Mouse (Mus musculus) adrenal gland, postnatal 36 days (tissue): ENCODE results near the gene Ramp1. TPM values are rescaled to one million over a fixed set of nuclear protein-coding genes. Genes with fewer than 3 reads are reported as not detected.

Experiments
- DNase-seq, 2 experiments: peaks; one replicate each; pipeline ENCODE4 v3.0.0; 2021; ENCODE audit warnings: mixed read lengths in 1 of 2
- total RNA-seq, 2 experiments: library from RNA; stranded (reverse); gene quantifications; 2 replicates each; pipeline ENCODE4 v1.2.3; 2021

The Ramp1 gene
- total RNA-seq, 2 experiments from 2014 or later: 6.1 to 6.3 TPM

DNA sequence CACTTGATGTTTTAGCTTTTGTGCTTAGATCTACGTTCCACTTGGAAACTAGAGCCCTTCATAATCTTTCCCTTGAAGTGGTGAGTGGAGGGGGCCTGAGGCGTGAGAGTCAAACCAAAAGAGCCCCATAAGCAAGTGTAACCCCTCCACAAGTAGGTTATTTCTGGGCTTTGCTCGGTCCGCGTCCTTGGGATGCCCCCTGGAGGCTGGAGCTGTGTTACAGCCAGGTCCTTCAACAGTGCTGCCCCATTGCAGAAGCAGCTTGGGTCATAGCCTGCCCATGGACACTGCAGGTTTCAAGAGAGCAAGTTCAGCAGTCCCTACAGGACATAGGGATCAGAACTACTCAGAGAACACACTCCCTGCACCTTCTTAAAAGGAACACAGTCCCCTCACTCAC lies 59.5 kb downstream of the Ramp1 start:
- DNase-seq: peak; percentile 62 to 73

DNA sequence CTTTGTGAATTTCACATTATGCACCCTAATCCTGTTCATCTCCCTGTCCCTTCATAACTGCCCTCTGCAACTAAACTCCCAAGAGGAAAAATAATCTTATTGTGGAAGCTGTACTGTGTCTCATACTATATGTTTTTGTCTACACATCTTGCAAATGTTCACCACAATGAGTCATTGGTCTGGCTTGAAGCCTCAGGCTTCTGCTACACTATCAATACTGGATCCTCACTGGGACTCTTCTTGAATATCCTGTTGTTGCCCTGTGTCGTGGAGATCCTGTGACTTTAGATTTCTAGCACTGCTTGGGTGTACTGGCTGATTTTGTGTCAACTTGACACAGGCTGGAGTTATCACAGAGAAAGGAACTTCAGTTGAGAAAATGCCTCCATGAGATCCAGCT lies 60.2 kb downstream of the Ramp1 start:
- no peak for DNase-seq

DNA sequence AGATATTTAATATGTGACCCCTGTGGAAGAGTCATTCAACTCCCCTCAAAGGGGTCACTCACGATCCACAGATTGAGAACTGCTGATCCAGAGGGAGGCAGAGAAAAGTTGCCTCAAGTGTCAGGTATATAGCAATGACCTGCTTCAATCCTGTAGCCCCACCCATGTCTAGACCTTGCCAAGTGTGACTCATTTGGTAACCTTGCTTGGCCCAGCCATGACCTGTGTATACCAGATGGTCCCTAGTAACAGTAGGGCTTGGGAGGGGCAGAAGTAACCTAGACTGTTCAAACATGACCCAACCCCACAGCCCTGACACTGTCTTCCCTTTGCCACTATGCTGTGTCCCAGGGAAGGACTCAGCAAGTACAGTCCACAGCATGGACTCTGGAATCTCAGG lies 61.1 kb downstream of the Ramp1 start:
- peak; percentile 63 to 72 for DNase-seq

DNA sequence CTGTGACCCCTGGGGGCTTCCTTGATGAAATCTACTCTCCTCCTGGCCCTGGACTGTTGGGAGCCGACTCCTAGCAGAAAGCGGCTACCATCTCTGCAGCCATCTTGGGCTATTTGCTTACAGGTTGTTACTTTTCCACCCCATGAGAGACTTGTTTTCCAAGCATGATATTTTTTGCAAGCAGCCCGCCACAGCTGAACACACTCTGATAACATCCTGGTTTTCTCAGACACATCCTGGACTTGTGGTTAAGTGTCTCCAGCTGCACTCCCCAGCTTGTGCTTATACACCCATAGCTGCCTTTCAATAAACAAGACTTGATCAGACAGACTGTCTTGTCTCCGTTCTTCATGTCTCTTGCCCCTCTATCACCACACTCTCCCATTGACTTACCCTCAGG lies 61.6 kb downstream of the Ramp1 start:
- no peak for DNase-seq

DNA sequence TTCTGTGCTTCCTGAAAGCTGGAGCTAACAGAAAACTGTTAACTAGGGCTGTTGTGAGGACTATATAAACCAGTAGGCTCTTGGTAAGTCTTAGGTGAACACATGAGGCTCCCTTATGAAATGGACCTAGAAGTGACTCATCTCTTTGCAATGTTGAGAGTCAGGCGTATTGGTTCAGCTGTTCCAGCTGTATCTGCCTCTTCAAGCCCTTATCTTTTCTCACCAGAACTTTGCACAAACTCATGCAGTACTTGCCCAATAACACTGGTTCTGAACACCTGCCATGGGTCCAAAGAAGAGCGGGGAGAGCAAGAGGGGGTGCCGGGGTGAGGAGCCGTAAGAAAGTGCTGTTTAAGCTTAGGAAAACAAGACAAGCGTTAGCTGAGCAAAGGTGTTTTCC lies 68.6 kb downstream of the Ramp1 start:
- no peak for DNase-seq

DNA sequence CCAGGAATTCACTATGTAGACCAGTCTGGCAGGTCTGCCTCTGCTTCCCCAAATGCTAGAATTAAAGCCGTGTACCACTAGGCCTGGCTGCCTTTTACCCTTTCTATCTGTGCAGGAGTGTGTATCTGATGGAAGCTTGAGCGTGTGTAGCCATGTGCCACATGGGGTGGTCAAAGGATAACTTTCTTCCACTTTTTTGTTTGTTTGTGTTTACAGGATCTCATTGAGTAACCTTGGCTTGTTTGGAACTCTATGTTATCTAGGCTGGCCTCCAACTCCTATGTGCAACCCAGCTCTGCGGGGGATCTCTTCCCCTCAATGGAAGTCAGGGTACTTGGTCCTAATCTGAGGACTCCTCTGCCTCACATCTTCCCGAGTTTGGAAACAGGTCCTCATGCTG lies 69.3 kb downstream of the Ramp1 start:
- DNase-seq: no peak

DNA sequence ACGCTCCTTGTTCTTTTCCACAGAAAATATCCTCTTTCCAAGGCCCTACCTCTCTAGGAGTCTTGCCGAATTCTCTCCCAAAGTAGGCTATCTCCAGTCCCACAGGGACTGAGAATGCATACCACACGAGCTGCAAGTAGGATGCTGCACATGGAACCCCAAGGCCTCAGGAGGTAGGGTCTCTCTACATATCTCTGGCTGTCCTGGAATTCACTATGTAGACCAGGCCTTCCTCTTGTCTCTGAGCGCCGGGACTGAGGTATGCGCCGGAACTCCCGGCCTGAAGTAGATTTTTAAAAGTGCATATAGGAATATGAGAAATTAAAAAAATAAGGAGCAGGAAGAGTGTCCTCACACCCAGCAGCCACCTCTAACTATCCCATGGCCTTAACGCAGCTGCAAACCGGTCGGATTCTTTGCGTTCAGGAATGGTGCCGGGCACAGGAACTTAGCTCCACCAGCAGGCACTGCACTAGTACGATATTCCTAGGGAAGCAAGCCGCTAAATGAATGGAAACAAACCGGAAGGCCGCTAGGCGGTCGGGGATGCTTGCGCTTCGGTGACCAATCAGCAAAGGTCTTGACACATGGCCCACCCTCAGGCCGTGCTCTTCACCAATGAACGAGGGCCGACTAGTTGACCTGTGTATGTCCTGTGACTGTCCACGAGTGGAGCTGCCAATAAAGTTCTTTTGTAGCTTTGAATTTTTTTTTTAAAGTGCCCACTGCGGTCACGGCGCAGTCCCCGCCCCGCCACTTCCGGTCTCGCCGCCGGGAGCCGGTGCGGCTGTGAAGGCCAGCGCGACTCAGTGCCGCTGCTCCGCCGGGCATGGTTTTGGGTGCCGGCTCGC lies 70.2 kb downstream of the Ramp1 start, which contains the start of gene Ube2f:
Gene Ube2f, plus strand, starts transcription at position 741 of the 851 bp plus-strand sequence.
- DNase-seq: peak; percentile 92 to 96

DNA sequence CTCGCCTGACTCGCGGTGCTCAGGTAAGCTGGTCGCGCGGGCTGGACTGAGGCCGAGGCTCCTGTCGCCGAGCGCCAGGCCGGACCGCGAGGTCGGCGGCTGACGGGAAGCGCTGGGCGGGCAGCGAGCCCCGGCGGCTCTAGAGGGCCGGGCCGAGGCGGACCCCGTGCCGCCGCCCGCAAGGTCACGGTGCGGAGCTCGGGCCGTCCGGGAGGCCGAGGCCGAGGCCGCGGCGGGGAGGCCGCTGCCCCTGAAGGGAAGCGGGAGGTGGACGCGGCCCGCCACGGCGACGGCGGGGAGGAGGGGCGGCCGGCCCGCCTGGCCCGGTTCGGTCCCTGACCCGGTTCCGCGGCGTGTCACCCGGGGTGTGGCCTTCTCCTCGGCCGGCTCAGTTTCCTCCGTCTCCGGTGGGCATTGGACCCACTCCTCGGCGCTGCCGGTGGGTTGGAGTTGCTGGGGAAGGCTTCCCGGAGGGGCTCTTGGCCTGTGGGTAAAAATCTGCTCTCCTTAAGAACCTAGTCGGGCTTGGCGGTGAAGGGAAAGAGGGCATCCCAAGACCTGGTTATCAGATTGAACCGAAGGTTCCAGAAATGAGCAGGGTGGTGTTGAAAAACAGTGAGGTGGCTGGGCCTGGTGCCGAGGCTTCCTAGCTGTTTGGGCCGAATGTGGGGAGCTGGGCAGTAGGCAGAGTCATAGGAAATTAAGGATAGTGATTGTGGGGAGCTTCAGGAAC lies 71.0 kb downstream of the Ramp1 start:
- peak; percentile 56 to 62 for DNase-seq

DNA sequence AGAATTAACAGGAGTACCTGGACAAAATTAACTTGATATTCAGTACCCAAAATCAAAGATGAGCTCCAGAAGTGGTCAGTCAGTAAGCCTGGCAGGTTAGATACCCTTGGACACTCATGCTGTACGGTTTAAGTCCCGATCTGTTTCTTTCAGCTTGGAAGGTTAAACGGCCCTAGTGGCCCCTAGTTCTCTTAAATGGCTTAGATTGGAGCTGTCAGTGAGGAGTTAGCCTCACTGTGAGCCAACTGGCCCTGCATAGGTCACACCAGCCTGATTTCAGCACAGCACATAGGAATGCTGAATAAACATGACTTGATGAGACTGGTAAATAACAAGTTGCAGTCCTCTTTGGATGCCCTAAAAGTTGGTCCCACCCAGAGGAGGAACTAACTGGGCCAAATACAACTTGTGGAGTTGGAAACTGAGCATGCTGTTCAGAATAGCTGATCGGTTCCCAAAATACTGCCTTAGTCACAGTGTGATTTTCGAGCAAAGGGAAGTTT lies 71.6 kb downstream of the Ramp1 start:
- DNase-seq: no peak

DNA sequence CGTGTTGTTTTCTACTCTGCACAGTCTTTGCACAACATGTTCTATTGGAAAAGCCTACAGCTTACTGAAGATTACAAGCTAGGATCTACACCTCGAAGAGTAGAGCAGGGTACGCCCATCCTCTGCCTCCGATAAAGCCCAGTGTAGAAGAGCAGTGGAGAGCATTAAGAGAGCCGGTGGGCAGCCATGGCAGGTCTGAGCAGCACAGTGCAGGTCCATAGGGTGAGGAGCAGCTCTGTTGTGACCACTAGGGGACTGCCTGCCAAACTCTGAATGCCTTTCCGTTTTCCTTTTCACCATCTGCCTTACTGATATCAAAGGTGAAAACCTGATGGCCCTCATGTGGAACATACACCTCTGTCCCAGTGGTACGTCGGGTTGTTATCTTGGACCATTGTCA lies 72.3 kb downstream of the Ramp1 start:
- peak in 1 of 2 experiments; percentile 25 for DNase-seq

DNA sequence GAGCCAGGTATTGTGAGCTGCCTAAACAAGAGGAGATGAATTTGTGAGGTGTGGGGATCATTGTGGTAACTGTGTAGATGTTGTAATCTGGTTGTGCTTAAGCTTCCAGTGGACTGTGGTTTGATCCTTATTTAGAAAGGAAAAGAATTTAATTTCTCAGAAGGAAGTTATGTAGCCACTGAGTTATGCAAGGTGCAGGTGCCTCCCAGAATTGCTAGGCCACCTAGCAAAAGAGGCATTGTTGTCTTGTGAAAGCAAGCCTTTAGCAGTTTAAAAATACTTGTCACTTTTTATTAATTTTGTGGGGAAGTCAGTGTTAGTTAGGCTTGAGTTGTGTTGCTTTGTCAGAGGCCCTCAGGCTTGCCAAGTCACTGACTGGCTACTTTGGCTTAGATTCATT lies 78.3 kb downstream of the Ramp1 start:
- no peak for DNase-seq

DNA sequence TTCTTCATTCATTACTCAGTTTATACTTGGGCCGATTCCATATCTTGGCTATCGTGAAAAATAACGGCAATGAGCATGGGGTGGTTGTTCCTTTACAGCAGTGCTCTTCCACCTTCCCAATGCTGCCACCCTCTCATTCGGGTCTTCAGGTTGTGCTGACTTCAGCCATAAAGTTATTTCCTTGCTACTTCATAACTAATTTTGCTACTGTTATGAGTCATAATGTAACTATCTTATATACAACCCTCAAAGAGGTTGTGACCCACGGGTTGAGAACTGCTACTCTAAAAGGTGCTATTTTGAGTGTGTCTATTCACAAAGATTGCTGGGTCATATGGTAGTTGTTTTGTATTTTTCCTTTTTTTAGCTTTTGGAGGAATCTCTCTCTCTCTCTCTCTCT lies 80.2 kb downstream of the Ramp1 start:
- DNase-seq: no peak

DNA sequence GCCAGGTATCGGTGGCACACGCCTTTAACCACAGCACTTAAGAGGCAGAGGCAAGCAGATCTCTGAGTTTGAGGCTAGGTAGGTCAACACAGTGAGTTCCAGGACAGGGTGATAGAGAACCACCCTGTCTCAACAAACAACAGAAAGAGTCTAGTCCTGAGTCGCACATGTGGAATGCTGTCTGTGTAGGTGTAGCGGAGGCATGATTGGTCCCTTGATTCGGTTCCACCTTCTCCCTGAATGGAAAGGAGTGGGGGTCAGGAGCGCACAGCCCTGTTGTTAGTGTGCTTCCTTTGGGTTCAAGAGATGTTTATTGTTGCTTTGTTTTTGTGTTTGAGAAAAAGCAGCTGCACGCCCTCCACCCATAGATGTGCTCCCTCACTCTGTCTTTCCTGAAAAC lies 82.9 kb downstream of the Ramp1 start:
- DNase-seq: no peak

DNA sequence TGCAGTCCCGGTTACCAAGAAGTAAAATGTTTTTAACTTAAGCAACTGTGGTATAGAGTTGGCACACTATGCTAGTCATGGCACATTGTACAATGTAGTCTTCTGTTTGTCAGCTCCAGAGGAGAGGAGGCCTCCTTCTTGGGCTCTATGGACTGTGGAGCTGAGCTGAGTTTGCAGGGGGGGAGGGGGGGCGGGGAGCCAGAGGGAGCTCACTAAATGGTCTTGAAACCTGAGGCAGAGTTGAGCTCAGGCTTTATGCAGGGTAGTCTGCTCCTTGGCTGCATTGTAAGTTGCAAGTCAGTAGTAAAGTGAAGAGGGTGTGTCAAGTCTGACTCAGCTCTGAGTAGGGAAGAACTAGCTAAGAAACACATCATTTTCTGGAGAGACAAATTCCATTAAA lies 92.6 kb downstream of the Ramp1 start:
- DNase-seq: no peak

Other genes starting within 250 kb of the Ramp1 start
- gene Prlh, start 226.7 kb upstream of the Ramp1 start, total RNA-seq: not detected
- not detected for gene Rab17, start 210.2 kb upstream of the Ramp1 start, total RNA-seq
- gene Lrrfip1, start 181.1 kb upstream of the Ramp1 start, total RNA-seq: 10 to 100 TPM; 56.6 to 59.1 TPM
- not detected for gene Rbm44, start 34.7 kb upstream of the Ramp1 start, total RNA-seq
- 10 to 100 TPM; 72.8 to 94.6 TPM for gene Ube2f, start 70.5 kb downstream of the Ramp1 start, total RNA-seq
- gene Scly, start 118.5 kb downstream of the Ramp1 start, total RNA-seq: 10 to 100 TPM; 21.2 to 23.6 TPM
- gene Espnl, start 142.3 kb downstream of the Ramp1 start, total RNA-seq: under 1 TPM; 0.07 to 0.10 TPM
- gene Klhl30, start 171.2 kb downstream of the Ramp1 start, total RNA-seq: under 1 TPM; 0.89 to 0.96 TPM
- gene Erfe, start 186.6 kb downstream of the Ramp1 start, total RNA-seq: 10 to 100 TPM in 1 of 2 experiments, 1 to 10 TPM in 1; 3.8 to 42.2 TPM
- gene Ilkap, start 219.0 kb downstream of the Ramp1 start, total RNA-seq: 100 to 1,000 TPM in 1 of 2 experiments, 10 to 100 TPM in 1; 97.0 to 132 TPM
- 100 to 1,000 TPM; 274 to 679 TPM for gene Hes6, start 234.2 kb downstream of the Ramp1 start, total RNA-seq